ENCODE assay signal across 13 mouse cellular contexts in the genomic region with DNA sequence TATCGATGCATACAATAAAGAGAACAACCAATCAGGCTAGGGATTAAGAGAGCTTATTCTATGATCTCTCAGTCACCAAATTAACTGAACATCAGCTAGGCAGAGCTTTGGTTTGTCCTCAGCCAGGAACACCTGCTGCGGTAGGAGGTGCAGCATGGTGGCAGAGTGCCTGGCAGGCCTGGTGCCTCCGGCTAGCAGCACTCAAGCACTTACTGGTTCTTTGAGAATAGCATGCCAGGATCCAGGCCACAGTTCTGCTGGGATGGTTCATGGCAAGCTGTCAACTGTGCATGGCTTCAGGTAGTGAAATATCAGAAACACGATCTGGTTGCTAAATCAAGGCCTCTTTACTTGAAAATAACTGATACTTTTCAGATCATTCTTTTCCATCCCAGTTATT. TPM values are rescaled to one million over a fixed set of nuclear protein-coding genes. Genes with fewer than 3 reads are reported as not detected.
DNase-seq lines count a peak whose midpoint lies in the region.
"Had no signal": no experiment of that assay in that cellular context is flagged by ENCODE, and none has a peak within 500 bp of the region (broad histone marks: within the 10 kb centered on the region; RNA-seq: fewer than 3 reads in every experiment).

No protein-coding gene starts in this region.

- DNase-seq in heart, adult 11 months = peak; percentile 67
- no peak for DNase-seq in heart, postnatal 14 days
- peak; percentile 80 for DNase-seq in brain, adult 2 months (ENCODE audit: low read depth, low spot score)
- peak; percentile 81 for DNase-seq in cerebellum, adult 11-12 months
- peak; percentile 85 to 89 for DNase-seq in cerebellum, postnatal 14 days
- no peak for DNase-seq in layer of hippocampus, adult 8-10 months (ENCODE audit: low spot score in 2 of 2)
- DNase-seq in thymus, postnatal 36 days = no peak
- DNase-seq: gastrocnemius, postnatal 25 days; kidney, adult 9 months; right cerebral cortex, postnatal 14 days; spleen, adult 18-20 months; thymus, adult 2 months had no signal

- intact Hi-C loops in heart, postnatal 14 days (cut with DNase I) = loop anchor here (10.0 kb wide), 1 partner anchor 507 kb away; no protein-coding TSS in a partner anchor

RNA-seq across cellular contexts. Expression of a gene that starts 26.1 kb away (rescaled TPM):
- total RNA-seq in heart, postnatal 14 days (2021) = under 1 TPM; 0.15 to 0.36 TPM
- 1 to 10 TPM; 2.0 to 4.9 (median 4.0) TPM for total RNA-seq in layer of hippocampus, adult 8-10 months (2022)

RNA-seq across cellular contexts. Expression of a gene that starts 58.9 kb away (rescaled TPM):
- 1 to 10 TPM; 5.3 to 8.9 TPM for total RNA-seq in heart, postnatal 14 days (2021)
- total RNA-seq in layer of hippocampus, adult 8-10 months (2022) = 1,000 to 10,000 TPM; 1,208 to 1,335 (median 1,272) TPM
- total RNA-seq: common myeloid progenitor, adult 5-6 weeks had no signal

Comparison
In these comparisons a context has a peak if more than half of its experiments do, and no peak if none do; other contexts are left out.
1. DNase-seq: peak in heart, adult 11 months (single experiment), brain, adult 2 months (single experiment), cerebellum, adult 11-12 months (single experiment) and cerebellum, postnatal 14 days (2 of 2); none in heart, postnatal 14 days (0 of 2), layer of hippocampus, adult 8-10 months (0 of 2) and thymus, postnatal 36 days (0 of 2).
2. RNA of a gene that starts 58.9 kb away (total RNA-seq): 1,208 to 1,335 TPM in layer of hippocampus, adult 8-10 months; 5.3 to 8.9 TPM in heart, postnatal 14 days; every median in the first group is over 100 times any median in the second.